Mouse (Mus musculus) stomach, embryonic 14.5 days (tissue): Measurements from ENCODE around the gene Nubp2. TPM values are rescaled to one million over a fixed set of nuclear protein-coding genes. Genes with fewer than 3 reads are reported as not detected.
A peak's percentile ranks its signal among the peaks of the same experiment; 100 is the strongest.

Source experiments
- ATAC-seq: fragments of 200-750 bp; cut with Nextera tagmentation; 2 replicates; pipeline ENCODE4 v1.8.0; 2017; ENCODE audit warnings: low read depth, moderate TSS enrichment; ENCODE audit not compliant: insufficient number of reproducible peaks, insufficient read depth, low FRiP score
- H3K27ac ChIP-seq: fragments of 300-500 bp; sonication (generic); 2 replicates; pipeline ENCODE4 v1.5.1; 2014; ENCODE audit warnings: mild to moderate bottlenecking, low read length, moderate library complexity, mixed read lengths
- H3K27me3 ChIP-seq: fragments of 300-500 bp; sonication (generic); 2 replicates; pipeline ENCODE4 v1.6.1; 2014; ENCODE audit warnings: low read length, control low read depth, mixed read lengths; ENCODE audit not compliant: control insufficient read depth, insufficient read depth
- H3K36me3 ChIP-seq: fragments of 300-500 bp; sonication (generic); 2 replicates; pipeline ENCODE4 v1.6.1; 2014; ENCODE audit warnings: mild to moderate bottlenecking, control low read depth, low read length, moderate library complexity, mixed read lengths; ENCODE audit not compliant: control insufficient read depth, insufficient read depth
- H3K4me1 ChIP-seq: fragments of 300-500 bp; sonication (generic); 2 replicates; pipeline ENCODE4 v1.6.1; 2014; ENCODE audit warnings: low read length, control low read depth, mixed read lengths; ENCODE audit not compliant: control insufficient read depth, insufficient read depth
- H3K4me2 ChIP-seq: fragments of 300-500 bp; sonication (generic); replicated peaks from 2 replicates; pipeline ENCODE4 v1.6.1; 2014; ENCODE audit warnings: low read depth, low read length, control low read depth
- H3K4me3 ChIP-seq: fragments of 300-500 bp; sonication (generic); 2 replicates; pipeline ENCODE4 v1.5.1; 2014; ENCODE audit warnings: low read depth, low read length, control low read depth
- H3K9ac ChIP-seq: fragments of 300-500 bp; sonication (generic); replicated peaks from 2 replicates; pipeline ENCODE4 v1.6.1; 2014; ENCODE audit warnings: low read depth, mild to moderate bottlenecking, control low read depth, low read length, moderate library complexity, mixed read lengths
- H3K9me3 ChIP-seq: fragments of 300-500 bp; sonication (generic); 2 replicates; pipeline ENCODE4 v1.6.1; 2016; ENCODE audit warnings: low read depth, low read length, control low read depth; ENCODE audit not compliant: control insufficient read depth
- WGBS: fragments of 180-500 bp; shearing (Covaris S2); extraction: QIAGEN DNeasy Blood & Tissue Kit; methylation state at CpG from one replicate; pipeline ENCODE4 v1.1.7; 2014; 5-methylcytosine and 5-hydroxymethylcytosine counted together
- polyA plus RNA-seq: library from polyadenylated mRNA; unstranded; fragments of >200 nt; fragmentation: Nextera tagmentation; extraction: Ambion mirVana; gene quantifications from 2 replicates; pipeline ENCODE4 v1.2.1, GENCODE M21; 2014

Gene Nubp2
- polyA plus RNA-seq, 1 experiment from 2014 or later = 48.1 TPM

GRCm38 (mm10) chr17:24861785-24862184 is 24.4 kb downstream of the Nubp2 start:
- Histone ChIP-seq H3K4me1 (no peaks in the 10 kb centered on the region), H3K9me3 (no peaks in the 10 kb centered on the region), H3K9ac (no peak overlapping the region), H3K4me3 (no peak overlapping the region), H3K27me3 (no peaks in the 10 kb centered on the region), H3K36me3 (peaks cover 20% of the 10 kb centered on the region), H3K27ac (no peak overlapping the region), H3K4me2 (no peak overlapping the region)
- 96% methylated on average over 3 of the region's 3 CpGs for WGBS
- no peak for ATAC-seq

GRCm38 (mm10) chr17:24860076-24860475 is 26.1 kb downstream of the Nubp2 start:
- 92% methylated on average over 8 of the region's 8 CpGs for WGBS
- ATAC-seq = no peak
- Histone ChIP-seq H3K27me3 (no peaks in the 10 kb centered on the region), H3K4me1 (no peaks in the 10 kb centered on the region), H3K4me3 (no peak overlapping the region), H3K36me3 (peaks cover 24% of the 10 kb centered on the region), H3K4me2 (no peak overlapping the region), H3K9me3 (no peaks in the 10 kb centered on the region), H3K27ac (no peak overlapping the region), H3K9ac (no peak overlapping the region)

- H3K4me2 ChIP-seq = no peak overlapping the region
- peak; percentile 57; the same call in 1 of the 2 replicates for ATAC-seq
Measured at GRCm38 (mm10) chr17:24858967-24859366, 27.2 kb downstream of the Nubp2 start.

GRCm38 (mm10) chr17:24857831-24858470 is 28.2 kb downstream of the Nubp2 start:
- ATAC-seq = no peak
- peaks cover 25% of the 10 kb centered on the region for H3K36me3 ChIP-seq
- no peak overlapping the region for H3K4me2 ChIP-seq
- no peak overlapping the region for H3K9ac ChIP-seq
- no peaks in the 10 kb centered on the region for H3K9me3 ChIP-seq
- 89% methylated on average over 8 of the region's 8 CpGs for WGBS
- H3K27me3 ChIP-seq = no peaks in the 10 kb centered on the region
- H3K27ac ChIP-seq = no peak overlapping the region
- H3K4me1 ChIP-seq = no peaks in the 10 kb centered on the region
- H3K4me3 ChIP-seq = no peak overlapping the region

More at GRCm38 (mm10) chr17:24858967-24859366, 27.2 kb downstream of the Nubp2 start:
- Histone ChIP-seq H3K4me3 (no peak overlapping the region), H3K27me3 (no peaks in the 10 kb centered on the region), H3K9ac (no peak overlapping the region), H3K4me1 (no peaks in the 10 kb centered on the region), H3K36me3 (peaks cover 28% of the 10 kb centered on the region), H3K27ac (no peak overlapping the region), H3K9me3 (no peaks in the 10 kb centered on the region)
- WGBS = 85% methylated on average over 6 of the region's 6 CpGs

GRCm38 (mm10) chr17:24856589-24856988 is 29.6 kb downstream of the Nubp2 start:
- no peak overlapping the region for H3K4me3 ChIP-seq
- WGBS = 90% methylated on average over 13 of the region's 13 CpGs
- no peaks in the 10 kb centered on the region for H3K27me3 ChIP-seq
- H3K36me3 ChIP-seq = peaks cover 14% of the 10 kb centered on the region
- no peak overlapping the region for H3K27ac ChIP-seq
- no peaks in the 10 kb centered on the region for H3K9me3 ChIP-seq
- no peak overlapping the region for H3K4me2 ChIP-seq
- no peak overlapping the region for H3K9ac ChIP-seq
- no peak for ATAC-seq
- no peaks in the 10 kb centered on the region for H3K4me1 ChIP-seq

- 87% methylated on average over 3 of the region's 3 CpGs for WGBS
- H3K9me3 ChIP-seq = no peaks in the 10 kb centered on the region
- no peak for ATAC-seq
- no peak overlapping the region for H3K4me2 ChIP-seq
- H3K36me3 ChIP-seq = peaks cover 10% of the 10 kb centered on the region; the same call in 1 of the 2 replicates
- H3K4me3 ChIP-seq = no peak overlapping the region
- H3K27ac ChIP-seq = no peak overlapping the region
- no peaks in the 10 kb centered on the region for H3K4me1 ChIP-seq
- H3K9ac ChIP-seq = no peak overlapping the region
- H3K27me3 ChIP-seq = no peaks in the 10 kb centered on the region
Measured at GRCm38 (mm10) chr17:24855838-24856464, 30.2 kb downstream of the Nubp2 start.

GRCm38 (mm10) chr17:24851381-24852125 is 34.6 kb downstream of the Nubp2 start:
- Histone ChIP-seq H3K4me1 (peaks cover 6% of the 10 kb centered on the region; the same call in 1 of the 2 replicates), H3K27ac (no peak overlapping the region), H3K9me3 (no peaks in the 10 kb centered on the region), H3K9ac (no peak overlapping the region), H3K36me3 (peaks cover 8% of the 10 kb centered on the region; the same call in 1 of the 2 replicates), H3K27me3 (no peaks in the 10 kb centered on the region), H3K4me3 (peak overlapping the region; percentile 63), H3K4me2 (peak overlapping the region; percentile 73)
- ATAC-seq = no peak
- WGBS = 77% methylated on average over 10 of the region's 10 CpGs

- Histone ChIP-seq H3K36me3 (peaks cover 8% of the 10 kb centered on the region; the same call in 1 of the 2 replicates), H3K9ac (peak overlapping the region; percentile 33; the same call in 1 of the 2 replicates), H3K9me3 (no peaks in the 10 kb centered on the region), H3K27me3 (no peaks in the 10 kb centered on the region), H3K27ac (no peak overlapping the region), H3K4me1 (peaks cover 6% of the 10 kb centered on the region; the same call in 1 of the 2 replicates), H3K4me2 (peak overlapping the region; percentile 73), H3K4me3 (peak overlapping the region; percentile 63)
- no peak for ATAC-seq
- WGBS = 2% methylated on average over 20 of the region's 20 CpGs
Measured at GRCm38 (mm10) chr17:24850773-24851127, 35.4 kb downstream of the Nubp2 start.
